Mouse (Mus musculus): ENCODE measurements around the gene Clmn. TPM values are rescaled to one million over a fixed set of nuclear protein-coding genes. Genes with fewer than 3 reads are reported as not detected.

Clmn gene
- total and polyA plus RNA-seq, 2 experiments from 2014 or later, result 0.31 TPM

DNA sequence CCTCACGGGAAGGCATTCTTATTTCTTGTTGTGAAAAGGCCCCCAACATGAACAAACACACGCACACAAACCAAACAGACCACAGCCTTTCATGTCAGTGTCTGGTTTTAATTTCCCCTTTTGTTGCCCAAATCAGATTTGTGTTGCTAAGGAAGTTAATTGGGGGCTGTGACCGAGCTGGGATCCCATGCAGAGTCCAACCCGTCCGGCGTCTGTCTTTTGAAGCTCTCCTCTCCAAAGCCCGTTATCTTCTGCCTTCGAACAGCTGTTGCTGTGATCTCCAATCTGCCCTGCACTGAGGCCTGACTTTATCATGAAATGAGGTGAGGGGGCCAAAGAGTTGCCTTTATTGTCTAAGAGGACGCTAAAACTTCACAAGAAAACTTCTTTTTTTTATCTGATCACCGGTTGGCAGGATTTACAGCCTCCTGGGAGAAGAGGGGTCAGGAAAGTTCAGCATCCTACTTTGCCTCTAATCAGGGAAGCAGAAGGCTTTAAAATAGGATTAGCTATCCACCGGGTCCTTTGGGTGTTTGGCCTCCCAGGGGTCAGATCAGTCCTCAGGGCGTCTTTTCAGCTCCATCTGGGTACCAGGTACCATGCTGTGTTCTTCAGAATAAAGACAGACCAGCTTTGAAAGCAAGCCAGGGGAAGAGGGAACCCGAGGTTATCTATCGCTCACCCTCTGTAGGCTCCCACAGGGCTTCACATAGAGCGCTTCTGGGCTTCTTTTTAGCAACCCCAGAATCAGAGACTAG, 43.3 kb upstream of the Clmn start:
- no peak overlapping the region for H3K27ac ChIP-seq (ENCODE audit: low read depth)
- no peak for ATAC-seq (ENCODE audit: insufficient read depth, low read depth)
- no peak overlapping the region for H3K9ac ChIP-seq (replicated peaks; ENCODE audit: low read depth, low read length)
- H3K4me2 ChIP-seq (ENCODE audit: low read depth, low read length), result no peak overlapping the region
- no peaks in the 10 kb centered on the region for H3K9me3 ChIP-seq (replicated peaks; ENCODE audit: control insufficient read depth, low read length)
- no peak for TF ChIP-seq EP300 (IDR thresholded peaks at IDR 0.05; ENCODE audit: low read depth)
- TF ChIP-seq CTCF (IDR thresholded peaks at IDR 0.05; ENCODE audit: low read depth), result no peak
- H3K36me3 ChIP-seq (replicated peaks; ENCODE audit: control insufficient read depth, insufficient read depth, low read length), result no peaks in the 10 kb centered on the region
- no peak overlapping the region for H3K4me3 ChIP-seq (ENCODE audit: low read depth, low read length)
- no peaks in the 10 kb centered on the region for H3K4me1 ChIP-seq (ENCODE audit: control insufficient read depth, insufficient read depth)
- WGBS, result 18% methylated on average over 15 of the region's 15 CpGs
- H3K27me3 ChIP-seq (ENCODE audit: control insufficient read depth, insufficient read depth, low read length), result no peaks in the 10 kb centered on the region
- no peak for DNase-seq (ENCODE audit: low spot score)

- H3K27ac ChIP-seq (ENCODE audit: low read depth), result no peak overlapping the region
- H3K9ac ChIP-seq (replicated peaks; ENCODE audit: low read depth, low read length), result no peak overlapping the region
- H3K27me3 ChIP-seq (ENCODE audit: control insufficient read depth, insufficient read depth, low read length), result no peaks in the 10 kb centered on the region
- 92% methylated on average over 2 of the region's 2 CpGs for WGBS
- DNase-seq (ENCODE audit: low spot score), result no peak
- ATAC-seq (ENCODE audit: insufficient read depth, low read depth), result no peak
- TF ChIP-seq CTCF (IDR thresholded peaks at IDR 0.05; ENCODE audit: low read depth), result no peak
- no peak for TF ChIP-seq EP300 (IDR thresholded peaks at IDR 0.05; ENCODE audit: low read depth)
- H3K4me2 ChIP-seq (ENCODE audit: low read depth, low read length), result no peak overlapping the region
- H3K4me1 ChIP-seq (ENCODE audit: control insufficient read depth, insufficient read depth), result no peaks in the 10 kb centered on the region
- H3K4me3 ChIP-seq (ENCODE audit: low read depth, low read length), result no peak overlapping the region
- H3K36me3 ChIP-seq (replicated peaks; ENCODE audit: control insufficient read depth, insufficient read depth, low read length), result no peaks in the 10 kb centered on the region
- H3K9me3 ChIP-seq (replicated peaks; ENCODE audit: control insufficient read depth, low read length), result no peaks in the 10 kb centered on the region
These were observed 42.3 kb upstream of the Clmn start for GRCm38 (mm10) chr12:104907133-104907532.

DNA sequence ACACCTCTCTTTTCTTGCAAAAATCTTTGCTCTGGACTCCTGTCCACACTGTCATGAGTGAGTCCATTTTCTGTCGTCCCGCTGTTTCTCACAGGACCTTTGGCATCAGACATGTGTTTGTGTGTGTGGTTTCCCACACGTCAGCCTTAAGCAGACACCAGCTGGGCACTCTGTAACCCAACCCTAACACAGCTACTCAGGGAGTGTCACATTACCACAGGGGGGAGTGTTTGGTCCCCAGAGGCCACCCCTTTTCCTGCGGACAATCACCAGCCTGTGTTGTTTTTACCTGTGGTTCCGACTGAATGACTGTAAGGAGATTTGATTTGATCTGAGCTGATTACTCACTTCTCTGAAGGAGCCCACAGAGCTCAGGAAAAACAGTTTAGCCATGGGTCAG, 39.3 kb upstream of the Clmn start:
- DNase-seq (ENCODE audit: low spot score), result no peak
- WGBS, result 20% methylated on average over 5 of the region's 5 CpGs
- H3K4me3 ChIP-seq (ENCODE audit: low read depth, low read length), result no peak overlapping the region
- no peak overlapping the region for H3K27ac ChIP-seq (ENCODE audit: low read depth)
- H3K9me3 ChIP-seq (replicated peaks; ENCODE audit: control insufficient read depth, low read length), result no peaks in the 10 kb centered on the region
- H3K9ac ChIP-seq (replicated peaks; ENCODE audit: low read depth, low read length), result no peak overlapping the region
- no peak for ATAC-seq (ENCODE audit: insufficient read depth, low read depth)
- no peak overlapping the region for H3K4me2 ChIP-seq (ENCODE audit: low read depth, low read length)
- no peaks in the 10 kb centered on the region for H3K36me3 ChIP-seq (replicated peaks; ENCODE audit: control insufficient read depth, insufficient read depth, low read length)
- TF ChIP-seq EP300 (IDR thresholded peaks at IDR 0.05; ENCODE audit: low read depth) (no peak), CTCF (IDR thresholded peaks at IDR 0.05; ENCODE audit: low read depth) (no peak)
- no peaks in the 10 kb centered on the region for H3K27me3 ChIP-seq (ENCODE audit: control insufficient read depth, insufficient read depth, low read length)
- H3K4me1 ChIP-seq (ENCODE audit: control insufficient read depth, insufficient read depth), result no peaks in the 10 kb centered on the region

DNA sequence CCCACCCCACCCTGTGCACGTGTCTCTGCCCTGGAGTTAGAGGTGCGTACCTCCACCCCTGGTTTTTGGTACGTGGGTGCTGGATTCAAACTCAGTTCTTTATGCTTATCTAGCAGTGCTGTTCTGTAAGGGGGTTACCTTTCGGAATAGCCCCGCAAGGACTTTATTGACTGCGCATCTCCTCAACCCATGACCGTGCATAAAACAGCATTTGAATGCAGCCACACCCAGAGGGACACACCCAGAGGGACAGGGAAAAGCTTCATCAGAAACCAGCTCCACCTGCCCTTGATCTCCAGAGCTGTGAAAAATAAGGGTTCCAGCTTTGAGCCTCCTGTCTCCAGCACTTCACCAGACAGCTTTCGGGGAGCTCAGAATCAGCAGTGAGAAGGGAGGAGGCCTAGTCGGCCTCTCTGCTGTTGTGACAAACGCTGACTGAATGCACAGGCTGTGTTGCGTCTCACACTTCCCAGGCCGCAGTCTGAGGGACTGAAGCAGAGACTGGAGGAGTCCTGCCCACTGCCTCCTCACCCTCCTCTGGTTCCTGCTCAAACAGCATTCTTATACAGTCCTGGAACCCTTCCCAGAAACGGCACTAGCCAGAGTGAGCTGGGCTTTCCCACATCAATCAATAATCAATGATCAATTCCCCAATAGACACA, 37.6 kb upstream of the Clmn start:
- Histone ChIP-seq H3K27me3 (ENCODE audit: control insufficient read depth, insufficient read depth, low read length) (no peaks in the 10 kb centered on the region), H3K27ac (ENCODE audit: low read depth) (no peak overlapping the region), H3K4me3 (ENCODE audit: low read depth, low read length) (no peak overlapping the region), H3K4me1 (ENCODE audit: control insufficient read depth, insufficient read depth) (no peaks in the 10 kb centered on the region), H3K4me2 (ENCODE audit: low read depth, low read length) (no peak overlapping the region), H3K9ac (replicated peaks; ENCODE audit: low read depth, low read length) (no peak overlapping the region), H3K36me3 (replicated peaks; ENCODE audit: control insufficient read depth, insufficient read depth, low read length) (no peaks in the 10 kb centered on the region), H3K9me3 (replicated peaks; ENCODE audit: control insufficient read depth, low read length) (no peaks in the 10 kb centered on the region)
- ATAC-seq (ENCODE audit: insufficient read depth, low read depth), result no peak
- DNase-seq (ENCODE audit: low spot score), result no peak
- TF ChIP-seq CTCF (IDR thresholded peaks at IDR 0.05; ENCODE audit: low read depth), result no peak
- no peak for TF ChIP-seq EP300 (IDR thresholded peaks at IDR 0.05; ENCODE audit: low read depth)
- 72% methylated on average over 13 of the region's 13 CpGs for WGBS

- 72% methylated on average over 8 of the region's 8 CpGs for WGBS
- no peak for ATAC-seq (ENCODE audit: insufficient read depth, low read depth)
- H3K36me3 ChIP-seq (replicated peaks; ENCODE audit: control insufficient read depth, insufficient read depth, low read length), result no peaks in the 10 kb centered on the region
- H3K9me3 ChIP-seq (replicated peaks; ENCODE audit: control insufficient read depth, low read length), result no peaks in the 10 kb centered on the region
- H3K4me1 ChIP-seq (ENCODE audit: control insufficient read depth, insufficient read depth), result no peaks in the 10 kb centered on the region
- TF ChIP-seq EP300 (IDR thresholded peaks at IDR 0.05; ENCODE audit: low read depth) (no peak), CTCF (IDR thresholded peaks at IDR 0.05; ENCODE audit: low read depth) (no peak)
- H3K4me2 ChIP-seq (ENCODE audit: low read depth, low read length), result no peak overlapping the region
- no peak overlapping the region for H3K27ac ChIP-seq (ENCODE audit: low read depth)
- no peak overlapping the region for H3K4me3 ChIP-seq (ENCODE audit: low read depth, low read length)
- no peak overlapping the region for H3K9ac ChIP-seq (replicated peaks; ENCODE audit: low read depth, low read length)
- DNase-seq (ENCODE audit: low spot score), result no peak
- H3K27me3 ChIP-seq (ENCODE audit: control insufficient read depth, insufficient read depth, low read length), result no peaks in the 10 kb centered on the region
These were observed 36.4 kb upstream of the Clmn start for GRCm38 (mm10) chr12:104901320-104901719.

All from heart, postnatal 0 days (tissue).